Mouse (Mus musculus) cerebellum, adult 2 months (tissue): Measurements from ENCODE around the gene Dapk1.

Experiments used
- CTCF ChIP-seq: fragments of 200-500 bp; IDR thresholded peaks from 2 replicates; pipeline ENCODE4 v1.5.1; 2011; ENCODE audit warnings: low read depth, mild to moderate bottlenecking, control low read depth, low read length, moderate library complexity, borderline replicate concordance; ENCODE audit not compliant: insufficient read depth
- POLR2A ChIP-seq: fragments of 200-500 bp; IDR thresholded peaks from 2 replicates; pipeline ENCODE4 v1.6.1; 2011; ENCODE audit warnings: low read length, control low read depth, borderline replicate concordance; ENCODE audit not compliant: insufficient read depth

GRCm38 (mm10) chr13:60717421-60717820 lies 115.7 kb downstream of the Dapk1 start:
- TF ChIP-seq CTCF: no peak
- no peak for TF ChIP-seq POLR2A
